Mouse (Mus musculus) lung, embryonic 14.5 days (tissue): ENCODE measurements around the gene Hoxd1. TPM values are rescaled to one million over a fixed set of nuclear protein-coding genes. Genes with fewer than 3 reads are reported as not detected.

Experiments used
- ATAC-seq: fragments of 200-750 bp; cut with Nextera tagmentation; 2 replicates; pipeline ENCODE4 v1.8.0; 2017; ENCODE audit warnings: mild to moderate bottlenecking, moderate TSS enrichment, moderate library complexity; ENCODE audit not compliant: insufficient read depth
- DNase-seq: peaks from one replicate; pipeline ENCODE4 v3.0.0-alpha.2; 2015
- H3K27ac ChIP-seq: fragments of 300-500 bp; sonication (generic); 2 replicates; pipeline ENCODE4 v1.5.1; 2014; ENCODE audit warnings: low read depth, mild to moderate bottlenecking, moderate library complexity
- H3K27me3 ChIP-seq: fragments of 300-500 bp; sonication (generic); 2 replicates; pipeline ENCODE4 v1.6.1; 2014; ENCODE audit warnings: low read length, control low read depth; ENCODE audit not compliant: insufficient read depth
- H3K36me3 ChIP-seq: fragments of 300-500 bp; sonication (generic); 2 replicates; pipeline ENCODE4 v1.6.1; 2014; ENCODE audit warnings: control low read depth; ENCODE audit not compliant: insufficient read depth
- H3K4me1 ChIP-seq: fragments of 300-500 bp; sonication (generic); 2 replicates; pipeline ENCODE4 v1.6.1; 2014; ENCODE audit warnings: antibody characterized with exemption, control low read depth; ENCODE audit not compliant: insufficient read depth
- H3K4me2 ChIP-seq: fragments of 300-500 bp; sonication (generic); 2 replicates; pipeline ENCODE4 v1.6.1; 2014; ENCODE audit warnings: mild to moderate bottlenecking
- H3K4me3 ChIP-seq: fragments of 300-500 bp; sonication (generic); 2 replicates; pipeline ENCODE4 v1.5.1; 2014; ENCODE audit warnings: low read depth, low read length
- H3K9ac ChIP-seq: fragments of 300-500 bp; sonication (generic); 2 replicates; pipeline ENCODE4 v1.6.1; 2014
- H3K9me3 ChIP-seq: fragments of 300-500 bp; sonication (generic); 2 replicates; pipeline ENCODE4 v1.6.1; 2016; ENCODE audit warnings: low read depth, low read length, control low read depth
- CTCF ChIP-seq: IDR thresholded peaks from 2 replicates; pipeline ENCODE4 v1.5.1; 2016; ENCODE audit warnings: antibody characterized with exemption, low read depth
- WGBS: fragments of 180-500 bp; shearing (Covaris S2); extraction: QIAGEN DNeasy Blood & Tissue Kit; methylation state at CpG from one replicate; pipeline ENCODE4 v1.1.7; 2014; 5-methylcytosine and 5-hydroxymethylcytosine counted together
- polyA plus RNA-seq: library from polyadenylated mRNA; unstranded; fragments of >200 nt; fragmentation: Nextera tagmentation; extraction: Ambion mirVana; gene quantifications from 2 replicates; pipeline ENCODE4 v1.2.1, GENCODE M21; 2014

The Hoxd1 gene
- 0.09 TPM in 1 of 2 replicates, not detected in the other for polyA plus RNA-seq

DNA sequence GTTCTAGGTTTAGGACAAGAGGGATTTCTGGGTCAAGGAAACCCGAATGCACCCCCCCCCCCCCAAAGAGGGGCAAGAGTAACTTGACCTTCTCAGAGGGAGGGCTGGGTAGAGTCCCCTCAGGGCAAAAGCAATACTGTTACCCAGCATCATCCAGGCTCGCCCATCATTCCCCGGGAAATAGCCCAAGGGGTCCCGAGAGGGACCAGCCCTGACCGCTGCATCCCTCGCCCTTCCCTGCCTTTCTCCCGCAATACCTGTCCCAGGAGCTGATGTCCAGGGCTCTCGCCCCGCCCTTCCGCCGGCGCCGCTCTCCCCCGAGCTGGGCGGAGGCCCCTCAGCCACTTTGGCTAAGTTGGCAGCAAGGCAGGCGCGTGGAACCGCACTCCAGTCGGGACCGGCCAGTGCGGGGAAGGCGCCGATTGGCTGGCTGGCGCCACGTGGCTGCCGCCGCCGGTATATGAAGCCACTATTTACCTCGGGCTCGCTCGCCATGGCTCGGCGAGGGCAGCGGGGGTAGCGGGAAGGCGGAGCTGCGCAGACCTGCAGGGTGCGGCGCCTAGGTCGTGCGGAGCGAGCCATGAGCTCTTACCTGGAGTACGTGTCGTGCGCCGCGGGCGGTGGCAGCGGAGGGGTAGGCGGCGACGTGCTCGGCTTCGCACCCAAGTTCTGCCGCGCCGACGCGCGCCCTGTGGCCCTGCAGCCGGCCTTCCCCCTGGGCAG is at the start of gene Hoxd1:
Gene Hoxd1 (plus strand): TSS at position 459 of the 723 bp plus-strand sequence.
- DNase-seq (peak; percentile 70), ATAC-seq (peak; percentile 79)
- Histone ChIP-seq H3K4me1 (peaks cover 7% of the 10 kb centered on the region; the same call in 1 of the 2 replicates), H3K4me3 (peak within 1 kb of the TSS; percentile 47), H3K9ac (no peak within 1 kb of the TSS), H3K27me3 (peaks cover 84% of the 10 kb centered on the region), H3K36me3 (no peaks in the 10 kb centered on the region), H3K9me3 (no peaks in the 10 kb centered on the region), H3K4me2 (peak within 1 kb of the TSS; percentile 89), H3K27ac (no peak within 1 kb of the TSS)
- WGBS: under 1% methylated on average over 61 of the region's 61 CpGs
- TF ChIP-seq CTCF: no peak

DNA sequence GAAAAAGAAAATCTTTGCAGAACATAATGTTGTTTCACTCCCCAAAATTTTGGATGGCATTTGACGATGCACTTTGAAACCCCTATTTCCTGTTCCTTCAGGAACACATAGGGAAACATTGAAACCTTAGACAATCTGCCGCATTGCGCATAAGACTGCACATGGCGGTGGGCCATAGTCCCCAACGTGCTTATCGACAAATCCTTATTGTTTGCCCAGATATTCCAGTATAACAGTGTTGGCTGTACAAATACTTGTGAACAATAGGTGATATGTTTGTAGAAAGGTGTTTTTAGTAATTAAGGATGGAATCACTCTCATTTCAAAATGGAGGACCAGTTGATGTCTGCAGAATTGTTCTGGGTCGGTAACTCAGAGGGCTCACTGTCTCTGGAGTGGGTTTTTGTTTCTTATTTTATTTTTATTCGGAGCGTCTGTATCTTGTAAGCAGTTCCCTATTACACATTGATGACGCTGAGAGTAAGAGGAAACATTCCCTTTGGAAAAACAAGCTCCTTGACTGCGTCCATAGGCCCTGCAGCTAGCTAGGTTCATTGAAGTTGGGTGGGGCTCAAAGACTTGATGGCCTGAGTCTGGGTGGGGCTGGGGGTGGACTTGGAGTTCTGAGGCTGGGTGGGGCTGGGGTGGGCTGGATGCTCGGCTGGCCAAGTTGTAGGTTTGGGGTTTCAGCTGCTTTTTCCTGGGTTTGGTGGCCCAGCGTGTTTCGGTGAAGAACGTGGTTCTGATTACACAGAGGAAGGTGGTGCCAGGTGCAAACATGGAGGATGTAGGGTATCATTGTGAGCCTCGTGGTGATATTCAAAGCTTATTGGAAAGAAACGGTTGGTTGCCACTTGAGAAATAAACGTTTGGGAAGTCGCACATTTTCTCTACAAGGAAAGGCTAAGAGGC is 49.3 kb upstream of the Hoxd1 start:
- no peaks in the 10 kb centered on the region for H3K36me3 ChIP-seq
- 7% methylated on average over 19 of the region's 19 CpGs for WGBS
- H3K4me3 ChIP-seq: no peak overlapping the region
- H3K9ac ChIP-seq: no peak overlapping the region
- DNase-seq (no peak), ATAC-seq (no peak)
- H3K4me2 ChIP-seq: no peak overlapping the region
- peaks cover 96% of the 10 kb centered on the region for H3K27me3 ChIP-seq
- H3K9me3 ChIP-seq: no peaks in the 10 kb centered on the region
- H3K4me1 ChIP-seq: no peaks in the 10 kb centered on the region
- no peak for TF ChIP-seq CTCF
- H3K27ac ChIP-seq: no peak overlapping the region

DNA sequence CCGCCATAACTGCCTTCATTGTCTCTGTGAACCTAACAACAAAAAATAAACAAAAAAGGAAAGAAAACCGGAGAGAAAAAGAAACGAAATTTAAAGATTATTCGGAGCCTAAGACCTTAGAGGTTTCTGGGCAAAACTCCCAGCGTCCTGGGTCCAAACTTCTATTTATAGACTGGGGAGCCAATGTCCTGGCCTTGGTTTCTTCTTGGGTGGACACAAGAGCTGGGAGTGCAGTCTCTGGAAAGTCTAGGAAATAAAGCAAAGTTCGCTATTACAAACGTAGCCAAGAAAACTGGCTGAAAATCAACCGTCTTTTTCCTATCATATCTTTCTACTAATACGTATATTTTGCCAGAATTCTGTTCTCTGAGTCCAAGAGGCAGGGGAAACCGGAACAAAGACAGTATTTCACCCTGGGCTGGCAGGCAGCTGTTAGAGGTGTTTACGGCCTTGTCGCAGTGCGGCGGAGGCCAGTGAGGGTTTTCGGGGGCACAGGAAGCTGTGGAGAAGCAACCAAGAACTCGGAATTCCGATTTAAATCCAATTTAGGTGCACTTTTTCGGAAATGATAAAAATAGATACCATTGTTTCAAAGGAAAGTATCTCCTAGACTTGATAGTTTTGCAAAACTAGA is 48.5 kb upstream of the Hoxd1 start:
- H3K4me1 ChIP-seq: no peaks in the 10 kb centered on the region
- ATAC-seq: no peak
- no peak overlapping the region for H3K9ac ChIP-seq
- H3K36me3 ChIP-seq: no peaks in the 10 kb centered on the region
- WGBS: 5% methylated on average over 18 of the region's 18 CpGs
- no peaks in the 10 kb centered on the region for H3K9me3 ChIP-seq
- TF ChIP-seq CTCF: no peak
- H3K27me3 ChIP-seq: peaks cover 96% of the 10 kb centered on the region
- H3K27ac ChIP-seq: no peak overlapping the region
- H3K4me3 ChIP-seq: no peak overlapping the region
- H3K4me2 ChIP-seq: no peak overlapping the region
- DNase-seq: no peak

DNA sequence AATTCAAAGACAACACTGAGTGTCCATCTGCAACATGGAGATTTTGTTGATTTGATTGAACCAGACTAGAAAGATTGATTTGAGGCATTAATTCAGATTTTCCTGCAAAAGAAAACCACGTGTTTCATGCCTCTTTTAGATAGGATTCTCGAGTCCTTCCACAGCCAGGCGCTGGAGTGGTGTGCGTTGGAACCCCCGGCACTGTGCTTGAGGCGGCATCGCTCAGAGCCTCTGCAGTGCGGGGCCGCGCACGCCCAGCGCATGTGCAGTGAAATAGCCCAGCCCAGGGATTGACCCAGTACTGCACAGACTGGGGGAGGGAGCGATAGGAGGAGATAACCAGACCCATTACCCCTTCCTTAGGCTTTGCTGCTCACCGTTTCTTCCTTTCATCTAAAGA is 47.9 kb upstream of the Hoxd1 start:
- WGBS: 1% methylated on average over 14 of the region's 14 CpGs
- Histone ChIP-seq H3K9ac (no peak overlapping the region), H3K36me3 (no peaks in the 10 kb centered on the region), H3K4me3 (no peak overlapping the region), H3K27me3 (peaks cover 96% of the 10 kb centered on the region), H3K4me1 (no peaks in the 10 kb centered on the region), H3K4me2 (no peak overlapping the region), H3K27ac (no peak overlapping the region), H3K9me3 (no peaks in the 10 kb centered on the region)
- DNase-seq (no peak), ATAC-seq (no peak; the same call in 1 of the 2 replicates)
- no peak for TF ChIP-seq CTCF

DNA sequence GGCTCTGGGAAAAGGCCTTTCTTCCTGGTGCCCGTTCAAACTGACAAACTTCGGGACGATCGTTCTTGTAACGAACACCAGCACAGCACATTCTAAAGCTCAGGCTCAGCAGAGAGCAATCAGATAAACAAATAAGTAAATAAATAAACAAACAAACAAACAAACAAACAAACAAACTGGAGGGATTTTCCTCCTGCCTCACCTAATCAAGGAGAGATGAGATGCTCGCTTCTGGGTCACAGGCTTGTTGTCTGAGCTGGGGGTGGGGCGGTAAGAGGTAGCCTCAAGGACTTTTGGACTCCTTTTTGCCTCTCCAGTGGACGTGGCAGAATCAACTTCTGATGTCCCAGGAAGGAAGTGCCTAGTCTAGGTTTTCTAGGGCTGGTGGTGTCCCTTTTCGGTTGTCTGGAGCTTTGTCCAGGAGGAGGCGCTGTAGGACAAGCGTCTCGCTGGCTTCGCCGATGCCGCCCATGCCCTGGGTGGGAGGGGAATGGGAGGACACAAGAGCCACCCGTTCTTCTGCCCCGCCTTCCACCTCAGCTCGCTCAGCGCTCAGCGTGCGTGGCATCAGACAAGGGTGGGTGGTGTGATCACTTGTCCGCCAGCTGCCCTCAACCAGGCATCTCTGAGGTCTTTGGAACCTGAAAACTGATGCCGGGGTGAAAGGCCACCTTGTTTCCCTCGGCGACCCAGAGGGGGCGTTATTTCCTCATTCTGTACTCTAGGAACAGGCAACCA is 47.1 kb upstream of the Hoxd1 start:
- Histone ChIP-seq H3K27me3 (peaks cover 96% of the 10 kb centered on the region), H3K4me1 (no peaks in the 10 kb centered on the region), H3K27ac (no peak overlapping the region), H3K36me3 (no peaks in the 10 kb centered on the region), H3K4me3 (peak overlapping the region; percentile 21; the same call in 1 of the 2 replicates), H3K9ac (no peak overlapping the region), H3K4me2 (peak overlapping the region; percentile 56), H3K9me3 (no peaks in the 10 kb centered on the region)
- 5% methylated on average over 26 of the region's 26 CpGs for WGBS
- ATAC-seq: peak; percentile 81
- peak; percentile 94 for TF ChIP-seq CTCF
- DNase-seq: peak; percentile 96

DNA sequence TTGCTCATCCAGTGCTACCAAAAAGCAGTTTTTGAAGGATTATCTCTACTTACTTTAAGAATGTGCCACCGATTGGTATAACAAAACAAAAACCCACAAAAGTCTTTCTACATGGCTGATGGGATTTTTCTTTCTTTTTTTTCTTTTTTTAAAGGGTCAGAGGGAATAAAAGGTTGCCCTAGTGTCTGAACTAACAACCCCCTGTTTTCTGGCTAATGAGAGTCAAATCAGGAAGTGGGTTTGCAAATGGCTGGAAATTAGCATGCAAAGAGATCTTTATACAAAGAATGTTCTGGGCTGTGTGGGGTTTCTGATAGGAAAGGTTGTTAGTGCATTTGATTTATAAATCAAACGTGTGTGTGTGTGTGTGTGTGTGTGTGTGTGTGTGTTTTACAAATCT is 42.4 kb upstream of the Hoxd1 start:
- Histone ChIP-seq H3K9ac (no peak overlapping the region), H3K4me3 (no peak overlapping the region), H3K4me1 (no peaks in the 10 kb centered on the region), H3K27me3 (peaks cover 96% of the 10 kb centered on the region), H3K36me3 (no peaks in the 10 kb centered on the region), H3K27ac (no peak overlapping the region), H3K4me2 (no peak overlapping the region), H3K9me3 (no peaks in the 10 kb centered on the region)
- ATAC-seq (no peak), DNase-seq (no peak)
- WGBS: 16% methylated on average over 2 of the region's 2 CpGs
- no peak for TF ChIP-seq CTCF
